Mouse (Mus musculus) heart, embryonic 13.5 days (tissue): Measurements from ENCODE around the gene Thsd7a. TPM values are rescaled to one million over a fixed set of nuclear protein-coding genes. Genes with fewer than 3 reads are reported as not detected.

Source experiments
- ATAC-seq: fragments of 200-750 bp; cut with Nextera tagmentation; 2 replicates; pipeline ENCODE4 v1.8.0; 2017; ENCODE audit warnings: moderate TSS enrichment; ENCODE audit not compliant: insufficient number of reproducible peaks, low FRiP score, low TSS enrichment; ENCODE audit errors: extremely low read depth
- H3K27ac ChIP-seq: fragments of 300-500 bp; sonication (generic); replicated peaks from 2 replicates; pipeline ENCODE4 v1.5.1; 2015; ENCODE audit warnings: moderate library complexity, mild to moderate bottlenecking, inconsistent platforms
- H3K27me3 ChIP-seq: fragments of 300-500 bp; sonication (generic); replicated peaks from 2 replicates; pipeline ENCODE4 v1.6.1; 2015; ENCODE audit warnings: mild to moderate bottlenecking, inconsistent platforms
- H3K36me3 ChIP-seq: fragments of 300-500 bp; sonication (generic); 2 replicates; pipeline ENCODE4 v1.6.1; 2015; ENCODE audit warnings: mild to moderate bottlenecking, inconsistent platforms
- H3K4me1 ChIP-seq: fragments of 300-500 bp; sonication (generic); 2 replicates; pipeline ENCODE4 v1.6.1; 2015; ENCODE audit warnings: inconsistent platforms
- H3K4me2 ChIP-seq: fragments of 300-500 bp; sonication (generic); 2 replicates; pipeline ENCODE4 v1.6.1; 2015; ENCODE audit warnings: inconsistent platforms, mild to moderate bottlenecking, moderate library complexity
- H3K4me3 ChIP-seq: fragments of 300-500 bp; sonication (generic); 2 replicates; pipeline ENCODE4 v1.5.1; 2015; ENCODE audit warnings: moderate library complexity, mild to moderate bottlenecking, inconsistent platforms
- H3K9ac ChIP-seq: fragments of 300-500 bp; sonication (generic); 2 replicates; pipeline ENCODE4 v1.6.1; 2015; ENCODE audit warnings: inconsistent platforms, mild to moderate bottlenecking, moderate library complexity
- H3K9me3 ChIP-seq: fragments of 300-500 bp; sonication (generic); 2 replicates; pipeline ENCODE4 v1.6.1; 2016; ENCODE audit warnings: inconsistent platforms
- WGBS: fragments of 180-500 bp; shearing (Covaris S2); methylation state at CpG from one replicate; pipeline ENCODE4 v1.1.7; 2015; ENCODE audit warnings: mixed read lengths; 5-methylcytosine and 5-hydroxymethylcytosine counted together
- polyA plus RNA-seq: library from polyadenylated mRNA; unstranded; fragments of >200 nt; fragmentation: Nextera tagmentation; extraction: Ambion mirVana; gene quantifications from 2 replicates; pipeline ENCODE4 v1.2.1, GENCODE M21; 2015

The Thsd7a gene
- polyA plus RNA-seq, 1 experiment from 2014 or later: 3.0 TPM

DNA sequence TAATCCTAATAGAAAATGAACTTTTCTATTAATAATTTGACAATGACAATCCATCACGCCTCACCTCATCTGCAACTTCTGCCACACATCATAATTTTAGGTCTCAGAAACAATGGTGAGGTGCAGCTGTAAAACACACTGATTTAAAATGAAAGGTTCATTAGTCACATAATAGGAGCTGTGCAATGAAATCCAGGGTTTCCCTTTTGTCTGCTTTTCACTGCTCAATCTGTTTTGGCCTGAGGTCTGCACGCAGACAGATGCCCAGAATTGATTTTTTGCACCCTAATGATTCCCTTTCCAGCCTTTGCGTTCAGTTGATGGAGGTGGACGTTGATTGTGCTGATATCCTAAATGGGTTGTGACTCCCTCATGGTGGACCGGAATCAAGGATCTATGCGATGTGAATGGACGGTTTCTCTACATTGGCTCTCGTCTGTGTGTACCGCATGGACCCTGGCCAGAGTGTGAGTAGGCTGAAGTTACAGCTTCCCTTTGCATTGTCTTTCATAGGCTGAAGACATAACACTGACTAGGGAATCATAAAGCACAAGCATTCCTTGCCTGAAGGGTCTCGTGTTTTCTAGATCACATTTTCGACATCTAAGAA lies 120.5 kb downstream of the Thsd7a start:
- H3K4me3 ChIP-seq: no peak overlapping the region
- no peak overlapping the region for H3K9ac ChIP-seq
- no peak for ATAC-seq
- H3K9me3 ChIP-seq: no peaks in the 10 kb centered on the region
- 81% methylated on average over 11 of the region's 11 CpGs for WGBS
- H3K27me3 ChIP-seq: no peaks in the 10 kb centered on the region
- no peak overlapping the region for H3K27ac ChIP-seq
- no peaks in the 10 kb centered on the region for H3K4me1 ChIP-seq
- H3K36me3 ChIP-seq: no peaks in the 10 kb centered on the region
- H3K4me2 ChIP-seq: no peak overlapping the region

DNA sequence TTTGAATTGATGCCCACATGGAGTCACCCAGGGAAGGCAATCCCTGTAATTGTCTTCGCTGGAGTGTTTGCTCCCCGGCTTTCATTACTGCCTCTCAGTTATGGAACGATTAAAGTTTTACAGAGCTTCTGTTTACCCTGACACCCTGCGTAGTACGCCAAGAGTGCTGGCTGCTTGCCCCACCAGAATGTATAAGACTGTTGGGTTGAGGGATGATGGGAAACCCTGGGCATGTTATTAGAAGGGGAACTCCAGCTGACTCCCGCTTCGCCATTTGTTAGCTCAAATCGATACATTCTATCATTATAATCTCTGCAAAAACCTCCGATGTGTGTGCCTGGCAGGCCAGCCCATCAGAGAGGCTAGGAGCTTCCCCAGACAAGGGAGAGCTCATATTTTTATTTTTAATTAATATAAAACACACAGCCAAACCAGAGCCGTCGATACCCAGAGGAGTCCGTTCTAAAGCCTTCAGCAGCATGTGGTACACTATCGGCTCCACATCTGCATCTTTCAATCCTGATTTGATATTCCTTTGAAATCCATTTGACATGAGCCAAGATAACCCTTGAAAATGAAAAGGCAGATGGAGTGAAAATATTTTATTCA lies 142.5 kb downstream of the Thsd7a start:
- Histone ChIP-seq H3K9me3 (no peaks in the 10 kb centered on the region), H3K4me1 (no peaks in the 10 kb centered on the region), H3K4me2 (no peak overlapping the region), H3K9ac (no peak overlapping the region), H3K27me3 (no peaks in the 10 kb centered on the region), H3K4me3 (no peak overlapping the region), H3K27ac (no peak overlapping the region), H3K36me3 (no peaks in the 10 kb centered on the region)
- no peak for ATAC-seq
- WGBS: 88% methylated on average over 13 of the region's 13 CpGs

- no peaks in the 10 kb centered on the region for H3K27me3 ChIP-seq
- no peak overlapping the region for H3K4me2 ChIP-seq
- WGBS: 81% methylated on average over 2 of the region's 2 CpGs
These were observed 146.3 kb downstream of the Thsd7a start for GRCm38 (mm10) chr6:12602927-12603326.

DNA sequence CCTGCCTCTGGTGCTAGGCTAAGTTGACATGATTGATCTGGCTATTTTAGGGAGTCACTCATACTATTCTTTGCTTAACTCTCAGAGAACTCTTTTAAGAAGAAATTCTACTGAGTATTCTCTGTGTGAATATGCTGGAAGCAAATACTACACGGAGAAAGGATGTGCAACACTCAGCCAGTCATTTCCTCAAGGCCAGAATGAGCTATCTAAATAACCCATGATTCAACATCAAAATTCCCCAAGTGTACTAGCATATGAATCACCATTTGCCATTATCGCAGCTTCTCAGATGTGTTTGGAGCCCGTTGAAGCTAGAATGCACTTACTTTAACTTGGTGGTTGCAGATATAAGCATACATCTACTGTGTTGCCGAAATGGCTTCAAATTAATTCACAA lies 147.0 kb downstream of the Thsd7a start:
- Histone ChIP-seq H3K9ac (no peak overlapping the region), H3K9me3 (no peaks in the 10 kb centered on the region), H3K4me1 (no peaks in the 10 kb centered on the region), H3K4me2 (no peak overlapping the region), H3K4me3 (no peak overlapping the region), H3K27me3 (no peaks in the 10 kb centered on the region), H3K36me3 (no peaks in the 10 kb centered on the region), H3K27ac (no peak overlapping the region)
- 73% methylated on average over 4 of the region's 4 CpGs for WGBS
- no peak for ATAC-seq

More at GRCm38 (mm10) chr6:12602927-12603326, 146.3 kb downstream of the Thsd7a start:
- no peaks in the 10 kb centered on the region for H3K36me3 ChIP-seq
- H3K9ac ChIP-seq: no peak overlapping the region
- H3K9me3 ChIP-seq: no peaks in the 10 kb centered on the region
- H3K4me3 ChIP-seq: no peak overlapping the region
- H3K27ac ChIP-seq: no peak overlapping the region
- H3K4me1 ChIP-seq: no peaks in the 10 kb centered on the region
- no peak for ATAC-seq

DNA sequence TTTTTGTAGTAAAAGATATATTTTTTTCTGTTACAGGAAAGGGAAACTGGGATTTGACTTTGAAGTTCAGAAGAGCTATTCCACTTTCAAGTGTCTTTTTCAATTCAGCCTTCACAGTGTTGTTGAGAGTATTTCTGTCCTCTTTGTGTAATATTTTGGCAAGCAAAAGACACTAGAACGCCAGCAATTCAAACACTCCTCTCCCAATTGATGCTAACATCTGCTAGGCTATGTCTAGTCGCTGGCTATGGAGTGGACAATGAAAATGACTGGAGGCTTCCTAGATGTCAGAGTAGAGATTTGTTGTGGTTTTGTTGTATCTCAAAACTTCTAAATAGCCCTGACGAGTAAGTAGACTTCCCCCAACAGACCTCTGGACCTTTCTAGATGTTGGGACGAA lies 164.8 kb downstream of the Thsd7a start:
- H3K4me1 ChIP-seq: no peaks in the 10 kb centered on the region
- H3K9ac ChIP-seq: no peak overlapping the region
- H3K4me3 ChIP-seq: no peak overlapping the region
- no peak overlapping the region for H3K27ac ChIP-seq
- no peak for ATAC-seq
- WGBS: 72% methylated on average over 4 of the region's 4 CpGs
- no peaks in the 10 kb centered on the region for H3K9me3 ChIP-seq
- H3K27me3 ChIP-seq: no peaks in the 10 kb centered on the region
- H3K4me2 ChIP-seq: no peak overlapping the region
- H3K36me3 ChIP-seq: no peaks in the 10 kb centered on the region

DNA sequence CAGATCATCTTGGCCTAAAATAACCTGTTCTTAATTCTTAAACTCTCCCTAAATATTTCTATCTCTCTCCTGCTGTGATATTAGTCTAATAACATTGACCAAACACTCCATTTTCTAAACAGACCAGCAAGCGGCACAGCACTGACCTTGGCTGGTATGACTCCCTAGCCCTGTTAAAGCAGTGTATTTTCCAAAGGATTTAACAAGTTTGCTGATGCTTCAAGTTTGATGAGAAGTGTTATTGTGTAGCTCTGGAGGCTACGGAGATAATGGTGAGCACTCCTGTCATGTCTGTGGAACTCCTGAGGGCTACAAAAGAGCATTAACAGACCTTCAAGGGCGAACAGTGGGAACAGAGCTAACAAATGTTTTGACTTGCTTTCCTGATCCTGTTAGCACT lies 168.1 kb downstream of the Thsd7a start:
- H3K4me3 ChIP-seq: no peak overlapping the region
- no peaks in the 10 kb centered on the region for H3K27me3 ChIP-seq
- H3K4me2 ChIP-seq: no peak overlapping the region
- H3K9me3 ChIP-seq: no peaks in the 10 kb centered on the region
- ATAC-seq: no peak
- no peaks in the 10 kb centered on the region for H3K4me1 ChIP-seq
- H3K27ac ChIP-seq: no peak overlapping the region
- WGBS: 40% methylated on average over 3 of the region's 3 CpGs
- no peak overlapping the region for H3K9ac ChIP-seq
- H3K36me3 ChIP-seq: no peaks in the 10 kb centered on the region

GRCm38 (mm10) chr6:12575619-12576216 lies 173.5 kb downstream of the Thsd7a start:
- ATAC-seq: no peak
- H3K9ac ChIP-seq: no peak overlapping the region
- H3K4me3 ChIP-seq: no peak overlapping the region
- H3K36me3 ChIP-seq: no peaks in the 10 kb centered on the region
- H3K4me2 ChIP-seq: no peak overlapping the region
- H3K9me3 ChIP-seq: no peaks in the 10 kb centered on the region
- WGBS: 49% methylated on average over 6 of the region's 6 CpGs
- H3K4me1 ChIP-seq: no peaks in the 10 kb centered on the region
- no peaks in the 10 kb centered on the region for H3K27me3 ChIP-seq
- no peak overlapping the region for H3K27ac ChIP-seq

GRCm38 (mm10) chr6:12572202-12572601 lies 177.0 kb downstream of the Thsd7a start:
- no peak overlapping the region for H3K4me2 ChIP-seq
- ATAC-seq: no peak
- no peak overlapping the region for H3K27ac ChIP-seq
- H3K36me3 ChIP-seq: no peaks in the 10 kb centered on the region
- no peak overlapping the region for H3K4me3 ChIP-seq
- H3K9ac ChIP-seq: no peak overlapping the region
- H3K9me3 ChIP-seq: no peaks in the 10 kb centered on the region
- H3K27me3 ChIP-seq: no peaks in the 10 kb centered on the region
- WGBS: 79% methylated on average over 5 of the region's 5 CpGs
- H3K4me1 ChIP-seq: no peaks in the 10 kb centered on the region

- Histone ChIP-seq H3K9ac (no peak overlapping the region), H3K4me2 (no peak overlapping the region), H3K27me3 (no peaks in the 10 kb centered on the region), H3K9me3 (no peaks in the 10 kb centered on the region), H3K4me3 (no peak overlapping the region), H3K27ac (no peak overlapping the region), H3K36me3 (no peaks in the 10 kb centered on the region), H3K4me1 (no peaks in the 10 kb centered on the region)
- WGBS: 68% methylated on average over 4 of the region's 4 CpGs
- ATAC-seq: no peak
These were observed 184.1 kb downstream of the Thsd7a start for GRCm38 (mm10) chr6:12565136-12565535.

DNA sequence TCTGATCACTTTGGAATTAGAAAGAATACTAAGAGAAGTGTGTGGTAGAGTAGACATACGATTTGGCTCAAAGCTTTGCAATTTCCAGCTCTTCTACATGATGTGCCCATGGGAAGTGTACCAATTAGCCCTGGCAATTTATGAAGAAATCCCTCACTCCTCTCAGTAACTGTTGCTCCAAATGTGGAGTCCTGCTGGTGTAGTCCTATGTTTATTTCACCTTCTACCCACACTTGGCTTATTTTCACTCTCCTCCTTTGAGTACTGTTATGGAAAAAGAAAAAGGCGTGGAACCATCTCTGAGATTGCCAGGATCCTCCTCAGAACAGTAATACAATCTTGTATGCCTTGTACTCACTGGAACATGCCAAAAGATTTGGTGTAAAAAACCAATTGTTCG lies 186.9 kb downstream of the Thsd7a start:
- Histone ChIP-seq H3K27me3 (no peaks in the 10 kb centered on the region), H3K9ac (no peak overlapping the region), H3K4me1 (no peaks in the 10 kb centered on the region), H3K9me3 (no peaks in the 10 kb centered on the region), H3K27ac (no peak overlapping the region), H3K4me3 (no peak overlapping the region), H3K36me3 (no peaks in the 10 kb centered on the region), H3K4me2 (no peak overlapping the region)
- 69% methylated on average over 3 of the region's 3 CpGs for WGBS
- no peak for ATAC-seq

- no peak overlapping the region for H3K4me2 ChIP-seq
- H3K9me3 ChIP-seq: no peaks in the 10 kb centered on the region
- H3K4me1 ChIP-seq: no peaks in the 10 kb centered on the region
- no peak overlapping the region for H3K4me3 ChIP-seq
- 87% methylated on average over 2 of the region's 2 CpGs for WGBS
- no peak overlapping the region for H3K9ac ChIP-seq
- no peaks in the 10 kb centered on the region for H3K36me3 ChIP-seq
- no peak for ATAC-seq
- no peaks in the 10 kb centered on the region for H3K27me3 ChIP-seq
- no peak overlapping the region for H3K27ac ChIP-seq
These were observed 188.7 kb downstream of the Thsd7a start for GRCm38 (mm10) chr6:12560500-12560899.
